ENCODE assay signal across 24 mouse cellular contexts in the genomic region with DNA sequence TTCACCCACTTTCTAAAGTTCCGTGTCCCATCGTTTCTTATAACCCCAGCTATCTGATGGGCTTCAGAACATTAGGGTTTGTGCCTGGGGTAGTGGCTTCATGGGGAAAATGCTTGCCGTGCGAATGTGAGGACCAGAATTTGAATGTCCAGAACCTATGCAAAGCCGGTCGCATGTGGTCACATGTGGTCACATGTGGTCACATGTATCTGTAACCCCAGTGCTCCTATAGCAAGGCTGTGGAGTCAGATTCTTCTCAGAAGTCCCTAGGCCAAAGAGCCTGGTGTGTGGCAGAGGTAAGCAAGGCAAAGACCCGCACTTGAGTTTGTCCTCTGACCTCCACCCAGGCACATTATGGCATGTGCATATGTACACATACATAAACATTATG. TPM values are rescaled to one million over a fixed set of nuclear protein-coding genes. Genes with fewer than 3 reads are reported as not detected.
DNase-seq lines count a peak whose midpoint lies in the region; ATAC-seq and TF ChIP-seq lines count a peak whose summit lies in the region.
"Had no signal": no experiment of that assay in that cellular context is flagged by ENCODE, and none has a peak within 500 bp of the region (broad histone marks: within the 10 kb centered on the region; RNA-seq: fewer than 3 reads in every experiment).

No protein-coding gene starts in this region.

- H3K9me3 ChIP-seq in liver, embryonic 13.5 days (replicated peaks) = no peaks in the 10 kb centered on the region
- no peaks in the 10 kb centered on the region for H3K9me3 ChIP-seq in lung, postnatal 0 days (ENCODE audit: low read length)
- H3K9me3 ChIP-seq: embryonic facial prominence, embryonic 13.5 days; heart, embryonic 13.5 days had no signal

- TF ChIP-seq CTCF in lung, postnatal 0 days (IDR thresholded peaks at IDR 0.05) = no peak

- H3K4me3 ChIP-seq in liver, embryonic 13.5 days (replicated peaks) = no peak overlapping the region
- H3K4me3 ChIP-seq in lung, postnatal 0 days (ENCODE audit: low read depth, low read length) = no peak overlapping the region
- H3K4me3 ChIP-seq: embryonic facial prominence, embryonic 13.5 days; gastrocnemius, adult 2 months; heart, embryonic 13.5 days; layer of hippocampus, adult 2 months; megakaryocyte, embryonic 14.5 days had no signal

- H3K27me3 ChIP-seq in liver, embryonic 13.5 days = no peaks in the 10 kb centered on the region
- H3K27me3 ChIP-seq in lung, postnatal 0 days (replicated peaks; ENCODE audit: insufficient read depth, low read length) = no peaks in the 10 kb centered on the region
- H3K27me3 ChIP-seq: embryonic facial prominence, embryonic 13.5 days; heart, embryonic 13.5 days; Patski had no signal

- no peaks in the 10 kb centered on the region for H3K36me3 ChIP-seq in liver, embryonic 13.5 days
- no peaks in the 10 kb centered on the region for H3K36me3 ChIP-seq in lung, postnatal 0 days (ENCODE audit: insufficient read depth, low read length)
- H3K36me3 ChIP-seq: embryonic facial prominence, embryonic 13.5 days; heart, embryonic 13.5 days had no signal

- no peak for TF ChIP-seq EP300 in lung, postnatal 0 days (IDR thresholded peaks at IDR 0.05)

- H3K4me1 ChIP-seq in liver, embryonic 13.5 days (replicated peaks) = peaks cover 31% of the 10 kb centered on the region
- H3K4me1 ChIP-seq in lung, postnatal 0 days (ENCODE audit: insufficient read depth, low read depth, low read length) = peaks cover 4% of the 10 kb centered on the region; the same call in 1 of the 2 replicates

- 0 out of 2 replicates have a peak, but pooled peaks have one; percentile 38 for ATAC-seq in liver, embryonic 13.5 days (ENCODE audit: low read depth)
- ATAC-seq in lung, postnatal 0 days = no peak
- ATAC-seq: activated CD4-positive, CD25-positive, alpha-beta regulatory T cell, adult 4 months; hindbrain, postnatal 0 days; midbrain, embryonic 16.5 days; Patski had no signal

- intact Hi-C loops in heart, postnatal 10 days (cut with DNase I) = loop anchor here (5.0 kb wide), 1 partner anchor 328 kb away; no protein-coding TSS in a partner anchor
- intact Hi-C loops in left cerebral cortex, postnatal 4 days (cut with DNase I) = no loop called here

- peak overlapping the region; percentile 55 for H3K27ac ChIP-seq in liver, embryonic 13.5 days
- no peak overlapping the region for H3K27ac ChIP-seq in lung, postnatal 0 days (ENCODE audit: low read length)
- H3K27ac ChIP-seq: embryonic facial prominence, embryonic 13.5 days; gastrocnemius, adult 2 months; heart, embryonic 13.5 days; hindbrain, postnatal 0 days; layer of hippocampus, adult 2 months had no signal

- DNase-seq in heart, adult 11 months = peak; percentile 83
- DNase-seq in heart, postnatal 10 days = no peak
- peak; percentile 36 for DNase-seq in testis, postnatal 10 days (ENCODE audit: low spot score)
- no peak for DNase-seq in testis, postnatal 14 days (ENCODE audit: low spot score)
- DNase-seq in liver, embryonic 13.5 days = no peak
- DNase-seq in lung, postnatal 0 days (ENCODE audit: low spot score) = no peak
- DNase-seq in left cerebral cortex, postnatal 4 days = no peak
- no peak for DNase-seq in gastrocnemius, adult 18-20 months (ENCODE audit: low spot score)
- DNase-seq: adrenal gland, postnatal 14 days; cerebellum, adult 9-11 months; gastrocnemius, adult 2 months; kidney, postnatal 10 days; lung, adult 18-20 months; retina, postnatal 1 day; right cerebral cortex, postnatal 4 days; thymus, postnatal 36 days had no signal

- H3K9ac ChIP-seq in liver, embryonic 13.5 days = no peak overlapping the region
- H3K9ac ChIP-seq in lung, postnatal 0 days (replicated peaks; ENCODE audit: low read depth) = no peak overlapping the region
- H3K9ac ChIP-seq: embryonic facial prominence, embryonic 13.5 days; heart, embryonic 13.5 days had no signal

- WGBS in liver, embryonic 13.5 days (ENCODE audit: insufficient replicate concordance) = 75% methylated on average over 7 of the region's 7 CpGs
- WGBS in lung, postnatal 0 days = 87% methylated on average over 7 of the region's 7 CpGs

- 0 out of 2 replicates have a peak overlapping the region, but pooled peaks have one; percentile 4 for H3K4me2 ChIP-seq in liver, embryonic 13.5 days
- no peak overlapping the region for H3K4me2 ChIP-seq in lung, postnatal 0 days (replicated peaks; ENCODE audit: low read depth, low read length)
- H3K4me2 ChIP-seq: embryonic facial prominence, embryonic 13.5 days; heart, embryonic 13.5 days had no signal

RNA-seq across cellular contexts. Expression of a gene that starts 13.2 kb away (rescaled TPM):
- 10 to 100 TPM; 26.4 to 35.1 TPM for total RNA-seq in heart, postnatal 10 days (2021)
- polyA plus RNA-seq in liver, embryonic 13.5 days (2015; fragmentation: Nextera tagmentation; extraction: Ambion mirVana) = 4.6 and 6.1 TPM in 2 replicates
- 4.9 and 6.3 TPM in 2 replicates for polyA plus RNA-seq in lung, postnatal 0 days (2015; fragmentation: Nextera tagmentation; extraction: Ambion mirVana)
- 10 to 100 TPM; 88.1 to 90.1 TPM for total RNA-seq in left cerebral cortex, postnatal 4 days (2021)
- 10 to 100 TPM; 19.7 to 22.0 TPM for total RNA-seq in gastrocnemius, adult 18-20 months (2021)

Comparison
In these comparisons a context has a peak if more than half of its experiments do, and no peak if none do; other contexts are left out.
1. DNase-seq: peak in heart, adult 11 months (single experiment) and testis, postnatal 10 days (single experiment); none in heart, postnatal 10 days (0 of 2), testis, postnatal 14 days (single experiment), liver, embryonic 13.5 days (single experiment), lung, postnatal 0 days (single experiment), left cerebral cortex, postnatal 4 days (single experiment) and gastrocnemius, adult 18-20 months (single experiment).